Mouse (Mus musculus) MEL (cell line): Measurements from ENCODE around the gene Etfa.

Experiments
- BHLHE40 ChIP-seq: IDR thresholded peaks from 2 replicates; pipeline ENCODE4 v1.6.1; 2012; ENCODE audit warnings: low read depth, mild to moderate bottlenecking, inconsistent platforms, low read length, improper control_type of control experiment, borderline replicate concordance
- CTCF ChIP-seq, 3 experiments: IDR thresholded peaks in 2 of 3; conservative IDR thresholded peaks in 1 of 3; 2 replicates each; pipeline ENCODE4 v1.5.1; 2011 to 2012; ENCODE audit warnings: low read length in 3 of 3, low read depth in 2 of 3, mild to moderate bottlenecking in 2 of 3, improper control_type of control experiment in 1 of 3, inconsistent platforms in 1 of 3, mixed read lengths in 1 of 3, moderate library complexity in 1 of 3; ENCODE audit not compliant: control insufficient read depth in 1 of 3, insufficient read depth in 1 of 3, poor library complexity in 1 of 3, severe bottlenecking in 1 of 3
- EP300 ChIP-seq, 2 experiments: IDR thresholded peaks; 2 replicates each; pipeline ENCODE4 v1.6.1; 2011; ENCODE audit warnings: improper control_type of control experiment in 2 of 2, low read length in 2 of 2, low read depth in 1 of 2, mild to moderate bottlenecking in 1 of 2
- GATA1 ChIP-seq: IDR thresholded peaks from 2 replicates; pipeline ENCODE4 v1.6.1; 2011; ENCODE audit warnings: low read depth, low read length, improper control_type of control experiment
- MAX ChIP-seq: IDR thresholded peaks from 2 replicates; pipeline ENCODE4 v1.6.1; 2011; ENCODE audit warnings: low read length, improper control_type of control experiment
- POLR2AphosphoS5 ChIP-seq: IDR thresholded peaks from 2 replicates; pipeline ENCODE4 v1.6.1; 2012; ENCODE audit warnings: low read depth, borderline replicate concordance, mild to moderate bottlenecking, inconsistent platforms, low read length, moderate library complexity, mixed read lengths
- RAD21 ChIP-seq: IDR thresholded peaks from 2 replicates; pipeline ENCODE4 v1.6.1; 2011; ENCODE audit warnings: mild to moderate bottlenecking, low read depth, low read length, improper control_type of control experiment
- TCF12 ChIP-seq: IDR thresholded peaks from 2 replicates; pipeline ENCODE4 v1.6.1; 2014; ENCODE audit warnings: low read depth, mild to moderate bottlenecking, inconsistent platforms, low read length, improper control_type of control experiment, moderate library complexity

DNA sequence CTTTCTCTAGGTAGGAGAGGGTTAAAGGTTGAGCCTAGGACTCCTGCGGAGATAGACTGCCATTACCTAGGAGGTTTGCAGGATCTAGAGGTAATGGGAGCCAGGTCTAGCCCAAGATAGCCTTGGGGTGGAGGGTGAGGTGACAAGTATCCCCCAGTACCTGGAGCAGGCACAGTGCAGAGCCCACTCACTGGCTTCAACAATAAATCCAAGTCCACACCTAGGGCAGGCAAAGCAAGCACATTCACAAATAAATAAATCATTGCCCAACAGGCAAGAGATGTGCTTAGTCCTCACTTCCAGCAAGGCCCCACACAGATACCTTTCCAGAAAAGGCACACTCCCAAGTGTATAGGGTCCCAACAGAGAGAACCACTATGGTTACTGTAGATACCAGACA, 27.0 kb upstream of the Etfa start:
- TF ChIP-seq CTCF (IDR thresholded peaks at IDR 0.05 in 2 of 3, conservative IDR thresholded peaks at IDR 0.05 in 1 of 3; ENCODE audit: control insufficient read depth in 1 of 3, insufficient read depth in 1 of 3, low read depth in 2 of 3, low read length in 3 of 3, poor library complexity in 1 of 3, severe bottlenecking in 1 of 3), result no peak
- TF ChIP-seq TCF12, result no peak
- no peak for TF ChIP-seq RAD21
- no peak for TF ChIP-seq POLR2AphosphoS5
- no peak for TF ChIP-seq GATA1
- TF ChIP-seq MAX, result no peak
- TF ChIP-seq EP300 (IDR thresholded peaks at IDR 0.05; ENCODE audit: low read depth in 1 of 2, low read length in 2 of 2), result no peak
- TF ChIP-seq BHLHE40, result no peak
